Mouse (Mus musculus): ENCODE results near the gene Oxld1. TPM values are rescaled to one million over a fixed set of nuclear protein-coding genes. Genes with fewer than 3 reads are reported as not detected.
A peak's percentile ranks its signal among the peaks of the same experiment; 100 is the strongest.

The Oxld1 gene
- total and polyA plus RNA-seq, 3 experiments, result 10.4 to 31.4 (median 20.3) TPM

DNA sequence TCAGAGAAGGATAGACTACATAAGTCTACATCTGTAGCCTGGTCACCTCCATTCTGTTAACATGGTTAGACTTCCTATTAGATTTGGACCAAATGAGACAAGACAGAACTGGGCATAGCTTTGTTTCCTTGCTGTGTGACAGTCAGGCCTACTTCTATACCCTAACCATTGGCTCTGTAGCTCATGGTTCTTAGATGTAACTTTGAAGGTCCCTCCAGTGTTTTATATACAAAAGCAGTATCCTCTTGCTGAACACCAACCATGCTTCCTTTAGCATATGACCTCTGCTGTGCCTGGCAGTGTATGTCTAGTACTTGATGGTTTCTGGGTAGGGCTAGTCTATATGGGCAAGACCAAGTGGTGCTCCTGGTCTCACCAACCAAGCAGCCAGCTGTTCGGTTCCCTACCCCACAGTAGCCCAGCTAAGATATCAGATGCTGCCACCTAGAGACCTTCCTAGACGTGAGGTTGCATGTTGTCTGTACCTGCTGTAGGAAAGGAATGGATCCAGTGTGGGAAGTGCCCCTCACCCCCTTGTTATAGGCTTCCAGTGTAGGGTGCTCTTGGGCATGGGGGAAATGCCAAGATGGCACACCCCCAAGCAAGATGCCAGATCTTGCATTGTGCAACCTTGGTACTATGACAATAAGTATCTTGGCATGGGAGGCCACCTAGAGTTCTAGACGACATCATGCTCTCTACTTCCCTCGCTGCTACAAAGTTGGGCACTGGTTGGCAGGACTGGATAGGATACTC lies 32.6 kb upstream of the Oxld1 start:
- H3K4me2 ChIP-seq (ENCODE audit: insufficient read depth, low read depth, poor library complexity, severe bottlenecking), result no peak overlapping the region
- in situ Hi-C loops (cut with MboI; ENCODE audit: low pct_ligation_motif_present, low pct_unique_long_range_greater_than_20kb, low sequenced_read_pairs) (no loop called here), dilution Hi-C loops (cut with MboI; ENCODE audit: extremely low pct_ligation_motif_present, extremely low pct_unique_long_range_greater_than_20kb, low sequenced_read_pairs) (no loop called here)
- H3K36me3 ChIP-seq (replicated peaks in 1 of 2; ENCODE audit: control insufficient read depth in 1 of 2, insufficient read depth in 1 of 2, low read length in 1 of 2), result peaks cover 45 to 74% of the 10 kb centered on the region in 2 experiments
- no peaks in the 10 kb centered on the region for H3K9me3 ChIP-seq (replicated peaks; ENCODE audit: low read length)
- H3K4me3 ChIP-seq (replicated peaks in 1 of 3; ENCODE audit: low read depth in 2 of 3, low read length in 2 of 3, poor library complexity in 1 of 3), result no peak overlapping the region
- H3K9ac ChIP-seq (ENCODE audit: insufficient read depth, low read depth), result no peak overlapping the region
- TF ChIP-seq JUND (conservative IDR thresholded peaks at IDR 0.05; ENCODE audit: low read depth, low read length) (no peak), POLR2AphosphoS2 (IDR thresholded peaks at IDR 0.05; ENCODE audit: low read depth, low read length) (peak; percentile 73; the same call in 1 of the 2 replicates)
- DNase-seq (ENCODE audit: extremely low read depth), result no peak
- peaks cover 21 to 59% of the 10 kb centered on the region in 2 experiments for H3K4me1 ChIP-seq (ENCODE audit: control insufficient read depth in 1 of 2, insufficient read depth in 2 of 2)
- peaks cover 19% of the 10 kb centered on the region for H3K79me2 ChIP-seq (replicated peaks; ENCODE audit: control insufficient read depth, extremely low read depth, insufficient read depth, poor library complexity, severe bottlenecking)
- no peak overlapping the region for H3K27ac ChIP-seq (ENCODE audit: insufficient read depth, low read depth)
- H3K27me3 ChIP-seq (replicated peaks), result no peaks in the 10 kb centered on the region

DNA sequence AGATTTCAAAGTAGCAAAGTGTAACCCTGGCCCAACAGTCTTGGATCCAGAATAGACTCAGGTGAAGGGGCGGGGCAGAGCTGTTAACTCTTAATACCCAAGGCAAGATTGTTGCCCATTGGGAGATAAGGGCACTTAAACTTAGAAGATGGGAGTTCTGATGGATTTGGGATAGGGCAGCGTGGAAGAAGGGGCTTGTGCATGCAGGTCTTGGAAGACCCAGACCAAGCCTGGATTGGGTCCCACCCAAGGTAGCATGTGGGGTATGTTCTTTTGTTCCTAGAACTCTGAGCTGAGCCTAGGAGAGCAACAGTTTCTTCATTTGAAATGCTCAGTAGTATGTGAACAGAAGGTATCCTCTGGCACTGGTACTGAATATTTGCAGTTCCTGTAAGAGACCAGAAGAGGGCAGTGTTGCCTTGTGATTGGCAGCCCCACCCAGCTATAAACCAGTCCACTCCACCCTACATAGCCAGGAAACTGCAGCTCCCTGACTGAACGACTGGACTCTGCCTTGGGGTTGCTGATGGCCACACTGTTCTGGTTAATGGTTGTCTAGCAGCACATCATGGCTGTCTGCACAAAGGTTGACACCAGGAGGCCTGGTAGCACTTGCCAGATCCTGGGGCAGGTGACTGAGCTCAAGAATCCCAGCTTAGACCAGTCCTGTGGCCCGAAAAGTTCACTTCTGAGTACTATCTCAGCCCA lies 31.3 kb upstream of the Oxld1 start:
- peak; percentile 91 for DNase-seq (ENCODE audit: extremely low read depth)
- Histone ChIP-seq H3K4me1 (ENCODE audit: control insufficient read depth in 1 of 2, insufficient read depth in 2 of 2) (peaks cover 21 to 54% of the 10 kb centered on the region in 2 experiments), H3K4me2 (ENCODE audit: insufficient read depth, low read depth, poor library complexity, severe bottlenecking) (no peak overlapping the region), H3K36me3 (replicated peaks in 1 of 2; ENCODE audit: control insufficient read depth in 1 of 2, insufficient read depth in 1 of 2, low read length in 1 of 2) (peaks cover 37 to 63% of the 10 kb centered on the region in 2 experiments), H3K27me3 (replicated peaks) (no peaks in the 10 kb centered on the region), H3K9ac (ENCODE audit: insufficient read depth, low read depth) (no peak overlapping the region), H3K9me3 (replicated peaks; ENCODE audit: low read length) (no peaks in the 10 kb centered on the region), H3K79me2 (replicated peaks; ENCODE audit: control insufficient read depth, extremely low read depth, insufficient read depth, poor library complexity, severe bottlenecking) (peaks cover 29% of the 10 kb centered on the region), H3K27ac (ENCODE audit: insufficient read depth, low read depth) (no peak overlapping the region), H3K4me3 (replicated peaks in 1 of 3; ENCODE audit: low read depth in 2 of 3, low read length in 2 of 3, poor library complexity in 1 of 3) (no peak overlapping the region)
- in situ Hi-C loops (cut with MboI; ENCODE audit: low pct_ligation_motif_present, low pct_unique_long_range_greater_than_20kb, low sequenced_read_pairs), result loop anchor here (5.0 kb wide), 1 partner anchor 73 kb away; no protein-coding TSS in a partner anchor
- dilution Hi-C loops (cut with MboI; ENCODE audit: extremely low pct_ligation_motif_present, extremely low pct_unique_long_range_greater_than_20kb, low sequenced_read_pairs), result no loop called here
- TF ChIP-seq ELF1 (IDR thresholded peaks at IDR 0.05; ENCODE audit: low read depth, low read length), result peak; percentile 53
- TF ChIP-seq SIN3A (IDR thresholded peaks at IDR 0.05; ENCODE audit: low read length), result peak; percentile 66
- no peak for TF ChIP-seq CHD2 (IDR thresholded peaks at IDR 0.05; ENCODE audit: low read length)
- peak; percentile 39; the same call in 1 of the 2 replicates for TF ChIP-seq ZC3H11A (IDR thresholded peaks at IDR 0.05; ENCODE audit: low read depth, low read length)
- peak; percentile 45; the same call in 1 of the 2 replicates for TF ChIP-seq POLR2A (IDR thresholded peaks at IDR 0.05; ENCODE audit: low read depth, low read length)
- TF ChIP-seq ZMIZ1 (IDR thresholded peaks at IDR 0.05; ENCODE audit: low read depth, low read length), result peak; percentile 8; the same call in 1 of the 2 replicates
- 0 out of 2 replicates have a peak, but pooled peaks have one; percentile 11 for TF ChIP-seq BHLHE40 (IDR thresholded peaks at IDR 0.05; ENCODE audit: low read depth, low read length)
- 0 out of 2 replicates have a peak, but pooled peaks have one; percentile 13 for TF ChIP-seq TCF12 (IDR thresholded peaks at IDR 0.05; ENCODE audit: low read depth, low read length)
- peak; percentile 94 to 99 for TF ChIP-seq CTCF (conservative IDR thresholded peaks at IDR 0.05 in 1 of 2, IDR thresholded peaks at IDR 0.05 in 1 of 2; ENCODE audit: low read depth in 2 of 2, low read length in 2 of 2)
- TF ChIP-seq MAZ (IDR thresholded peaks at IDR 0.05; ENCODE audit: low read depth, low read length), result 0 out of 2 replicates have a peak, but pooled peaks have one; percentile 72
- TF ChIP-seq NRF1 (IDR thresholded peaks at IDR 0.05; ENCODE audit: low read depth, low read length), result no peak
- no peak for TF ChIP-seq ETS1 (conservative IDR thresholded peaks at IDR 0.05; ENCODE audit: low read depth, low read length)
- TF ChIP-seq SMC3 (IDR thresholded peaks at IDR 0.05; ENCODE audit: low read depth, low read length), result peak; percentile 67
- TF ChIP-seq RAD21 (IDR thresholded peaks at IDR 0.05; ENCODE audit: low read depth, low read length), result peak; percentile 89
- peak; percentile 49; the same call in 1 of the 2 replicates for TF ChIP-seq IRF4 (IDR thresholded peaks at IDR 0.05; ENCODE audit: low read depth, low read length)
- TF ChIP-seq HCFC1 (IDR thresholded peaks at IDR 0.05; ENCODE audit: low read depth, low read length), result 0 out of 2 replicates have a peak, but pooled peaks have one; percentile 31
- TF ChIP-seq POLR2AphosphoS2 (IDR thresholded peaks at IDR 0.05; ENCODE audit: low read depth, low read length), result no peak

Data from CH12.LX (cell line).